Mouse (Mus musculus): Measurements from ENCODE around the gene Kir3dl1.
"Not testable (repeated sequence)": the region's sequence is repeated elsewhere in the genome, so short reads cannot be mapped to it uniquely, and the experiment has no call there.

DNA sequence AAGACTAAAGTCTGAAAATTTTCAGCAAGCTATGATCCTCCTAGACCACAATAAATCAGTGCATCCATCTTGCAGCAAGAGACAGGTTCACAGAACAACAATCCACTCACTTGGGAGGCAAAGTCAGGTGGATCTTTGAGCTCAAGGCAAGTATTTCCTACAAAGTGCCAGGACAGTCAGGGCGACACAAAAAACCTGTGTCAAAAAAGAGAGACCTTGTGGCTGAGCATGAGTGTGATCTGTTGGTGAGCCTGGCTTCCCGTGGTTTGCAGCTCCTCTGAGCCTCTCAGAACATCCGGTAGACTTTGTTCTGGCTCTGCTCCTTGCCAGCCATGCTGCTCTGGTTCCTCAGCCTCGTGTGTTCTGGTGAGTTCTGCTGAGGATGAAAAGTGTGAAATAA lies at the start of gene Kir3dl1:
- TF ChIP-seq HCFC1 (IDR thresholded peaks at IDR 0.05; ENCODE audit: borderline replicate concordance, insufficient read depth, low read length); CHD2 (IDR thresholded peaks at IDR 0.05; ENCODE audit: low read depth, low read length): not testable (repeated sequence)

Data from ES-E14 (cell line).